Mouse (Mus musculus) midbrain, embryonic 16.5 days (tissue): ENCODE results near the gene Gm5431. TPM values are rescaled to one million over a fixed set of nuclear protein-coding genes. Genes with fewer than 3 reads are reported as not detected.
A peak's percentile ranks its signal among the peaks of the same experiment; 100 is the strongest.

Source experiments
- ATAC-seq: fragments of 200-750 bp; cut with Nextera tagmentation; 2 replicates; pipeline ENCODE4 v1.8.0; 2017; ENCODE audit warnings: moderate TSS enrichment
- H3K27ac ChIP-seq: fragments of 300-500 bp; sonication (generic); 2 replicates; pipeline ENCODE4 v1.5.1; 2014; ENCODE audit warnings: mild to moderate bottlenecking, low read length, mixed read lengths
- H3K27me3 ChIP-seq: fragments of 300-500 bp; sonication (generic); 2 replicates; pipeline ENCODE4 v1.6.1; 2014; ENCODE audit warnings: low read depth, low read length, mixed read lengths; ENCODE audit not compliant: control insufficient read depth, insufficient read depth
- H3K36me3 ChIP-seq: fragments of 300-500 bp; sonication (generic); 2 replicates; pipeline ENCODE4 v1.6.1; 2014; ENCODE audit warnings: mild to moderate bottlenecking, low read length, moderate library complexity, mixed read lengths; ENCODE audit not compliant: control insufficient read depth, insufficient read depth
- H3K4me1 ChIP-seq: fragments of 300-500 bp; sonication (generic); 2 replicates; pipeline ENCODE4 v1.6.1; 2014; ENCODE audit warnings: mild to moderate bottlenecking, low read length, mixed read lengths; ENCODE audit not compliant: control insufficient read depth, insufficient read depth
- H3K4me2 ChIP-seq: fragments of 300-500 bp; sonication (generic); 2 replicates; pipeline ENCODE4 v1.6.1; 2014; ENCODE audit warnings: mild to moderate bottlenecking, low read length, mixed read lengths
- H3K4me3 ChIP-seq: fragments of 300-500 bp; sonication (generic); 2 replicates; pipeline ENCODE4 v1.5.1; 2014; ENCODE audit warnings: low read depth, mild to moderate bottlenecking, low read length, moderate library complexity, mixed read lengths
- H3K9ac ChIP-seq: fragments of 300-500 bp; sonication (generic); 2 replicates; pipeline ENCODE4 v1.6.1; 2014; ENCODE audit warnings: low read depth, low read length, mixed read lengths
- H3K9me3 ChIP-seq: fragments of 300-500 bp; sonication (generic); replicated peaks from 2 replicates; pipeline ENCODE4 v1.6.1; 2014; ENCODE audit warnings: mild to moderate bottlenecking, low read length, mixed read lengths; ENCODE audit not compliant: control insufficient read depth, poor library complexity, severe bottlenecking
- WGBS: fragments of 180-500 bp; shearing (Covaris S2); extraction: QIAGEN DNeasy Blood & Tissue Kit; methylation state at CpG from one replicate; pipeline ENCODE4 v1.1.7; 2014; 5-methylcytosine and 5-hydroxymethylcytosine counted together
- polyA plus RNA-seq: library from polyadenylated mRNA; unstranded; fragments of >200 nt; fragmentation: Nextera tagmentation; extraction: Ambion mirVana; gene quantifications from 2 replicates; pipeline ENCODE4 v1.2.1, GENCODE M21; 2015

Gene Gm5431
- polyA plus RNA-seq, 1 experiment from 2014 or later = 0.20 TPM

DNA sequence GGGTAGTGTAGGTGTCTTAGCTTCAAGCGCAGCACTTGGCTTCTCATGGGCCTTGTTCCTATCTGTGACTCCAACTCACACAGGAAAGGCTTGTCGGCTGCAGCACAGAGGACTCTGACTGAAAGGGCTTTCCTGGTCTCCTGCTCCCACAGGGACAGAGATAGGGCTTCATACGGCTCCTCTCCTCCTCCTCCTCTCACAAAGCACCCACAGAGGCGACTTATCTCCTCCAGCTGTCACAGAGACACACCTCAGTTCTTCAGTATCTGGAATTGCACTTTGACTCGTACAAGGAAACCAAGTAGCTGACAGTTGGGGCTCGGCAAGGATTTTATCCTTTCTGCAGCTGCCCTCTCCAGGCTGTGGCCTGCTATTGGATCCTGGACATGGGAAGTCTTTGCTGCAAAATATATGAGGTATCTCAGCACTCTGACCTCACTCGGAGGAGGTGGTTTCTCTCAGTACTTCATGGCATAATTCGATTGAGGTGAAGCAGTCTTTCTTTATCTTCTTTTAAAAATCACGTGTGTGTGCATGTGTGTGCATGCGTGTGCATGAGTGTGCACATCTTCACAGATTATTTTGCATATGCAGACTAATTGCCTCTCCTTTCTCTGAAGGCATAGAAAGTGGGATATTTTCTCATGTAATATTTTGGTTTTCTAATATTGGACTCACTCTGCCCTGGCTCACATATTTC lies 28.3 kb downstream of the Gm5431 start:
- H3K4me2 ChIP-seq = no peak overlapping the region
- no peak for ATAC-seq
- no peaks in the 10 kb centered on the region; the same call in 1 of the 2 replicates for H3K27me3 ChIP-seq
- no peak overlapping the region for H3K9ac ChIP-seq
- H3K4me1 ChIP-seq = peaks cover 8% of the 10 kb centered on the region; the same call in 1 of the 2 replicates
- H3K27ac ChIP-seq = no peak overlapping the region
- no peak overlapping the region for H3K4me3 ChIP-seq
- 71% methylated on average over 10 of the region's 10 CpGs for WGBS
- no peaks in the 10 kb centered on the region for H3K36me3 ChIP-seq
- no peaks in the 10 kb centered on the region for H3K9me3 ChIP-seq

GRCm38 (mm10) chr11:48872695-48873300 lies 29.2 kb downstream of the Gm5431 start:
- Histone ChIP-seq H3K4me2 (no peak overlapping the region), H3K9me3 (no peaks in the 10 kb centered on the region), H3K27ac (no peak overlapping the region), H3K4me3 (no peak overlapping the region), H3K27me3 (no peaks in the 10 kb centered on the region; the same call in 1 of the 2 replicates), H3K36me3 (no peaks in the 10 kb centered on the region), H3K4me1 (peaks cover 8% of the 10 kb centered on the region; the same call in 1 of the 2 replicates), H3K9ac (no peak overlapping the region)
- WGBS = 83% methylated on average over 7 of the region's 7 CpGs
- ATAC-seq = no peak

GRCm38 (mm10) chr11:48871817-48872541 lies 30.0 kb downstream of the Gm5431 start:
- peak overlapping the region; percentile 47 for H3K4me3 ChIP-seq
- H3K9ac ChIP-seq = no peak overlapping the region
- no peaks in the 10 kb centered on the region for H3K36me3 ChIP-seq
- no peaks in the 10 kb centered on the region for H3K9me3 ChIP-seq
- peak overlapping the region; percentile 43 for H3K4me2 ChIP-seq
- H3K27me3 ChIP-seq = no peaks in the 10 kb centered on the region; the same call in 1 of the 2 replicates
- ATAC-seq = peak; percentile 31; the same call in 1 of the 2 replicates
- H3K27ac ChIP-seq = no peak overlapping the region
- H3K4me1 ChIP-seq = peaks cover 8% of the 10 kb centered on the region; the same call in 1 of the 2 replicates
- WGBS = 8% methylated on average over 17 of the region's 17 CpGs

- peak; percentile 27 for ATAC-seq
- WGBS = 1% methylated on average over 19 of the region's 19 CpGs
- Histone ChIP-seq H3K4me2 (peak within 1 kb of the TSS; percentile 43), H3K9me3 (no peaks in the 10 kb centered on the region), H3K36me3 (no peaks in the 10 kb centered on the region), H3K4me1 (peaks cover 8% of the 10 kb centered on the region; the same call in 1 of the 2 replicates), H3K9ac (peak within 1 kb of the TSS; percentile 55), H3K27me3 (no peaks in the 10 kb centered on the region; the same call in 1 of the 2 replicates), H3K27ac (no peak within 1 kb of the TSS), H3K4me3 (peak within 1 kb of the TSS; percentile 47)
Observed at GRCm38 (mm10) chr11:48871201-48871772, 30.7 kb downstream of the Gm5431 start, which contains the start of gene Irgm1. Irgm1 (minus strand) TSS chr11:48871683.

DNA sequence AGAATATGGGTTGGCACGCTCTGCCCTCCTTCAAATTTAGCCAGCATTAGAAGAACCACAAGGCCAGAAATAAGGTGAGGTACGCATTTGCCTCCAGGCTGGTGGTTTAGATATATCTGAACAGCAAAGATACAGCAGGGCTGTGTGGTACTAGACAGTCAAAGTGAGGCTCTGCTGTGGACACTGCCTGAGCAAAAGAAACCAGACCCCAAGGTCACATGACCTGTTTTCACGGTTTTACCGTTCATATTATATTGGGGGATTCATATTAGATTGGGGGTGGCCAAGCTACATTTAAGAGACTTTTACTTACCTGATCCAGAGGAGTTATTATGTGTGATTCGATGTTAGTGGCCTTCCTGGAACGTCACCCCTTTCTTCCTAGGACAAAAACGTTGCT lies 31.2 kb downstream of the Gm5431 start:
- peak overlapping the region; percentile 55 for H3K9ac ChIP-seq
- no peaks in the 10 kb centered on the region; the same call in 1 of the 2 replicates for H3K27me3 ChIP-seq
- H3K4me3 ChIP-seq = peak overlapping the region; percentile 47
- peak overlapping the region; percentile 43 for H3K4me2 ChIP-seq
- no peak for ATAC-seq
- H3K9me3 ChIP-seq = no peaks in the 10 kb centered on the region
- no peaks in the 10 kb centered on the region for H3K36me3 ChIP-seq
- no peak overlapping the region for H3K27ac ChIP-seq
- peaks cover 8% of the 10 kb centered on the region; the same call in 1 of the 2 replicates for H3K4me1 ChIP-seq
- 35% methylated on average over 7 of the region's 7 CpGs for WGBS

- no peaks in the 10 kb centered on the region for H3K9me3 ChIP-seq
- no peaks in the 10 kb centered on the region for H3K36me3 ChIP-seq
- H3K27ac ChIP-seq = no peak overlapping the region
- 76% methylated on average over 7 of the region's 7 CpGs for WGBS
- no peaks in the 10 kb centered on the region; the same call in 1 of the 2 replicates for H3K27me3 ChIP-seq
- no peak for ATAC-seq
- no peak overlapping the region for H3K4me3 ChIP-seq
- H3K4me2 ChIP-seq = no peak overlapping the region
- H3K9ac ChIP-seq = no peak overlapping the region
- peaks cover 8% of the 10 kb centered on the region; the same call in 1 of the 2 replicates for H3K4me1 ChIP-seq
Observed at GRCm38 (mm10) chr11:48869380-48870110, 32.5 kb downstream of the Gm5431 start.

DNA sequence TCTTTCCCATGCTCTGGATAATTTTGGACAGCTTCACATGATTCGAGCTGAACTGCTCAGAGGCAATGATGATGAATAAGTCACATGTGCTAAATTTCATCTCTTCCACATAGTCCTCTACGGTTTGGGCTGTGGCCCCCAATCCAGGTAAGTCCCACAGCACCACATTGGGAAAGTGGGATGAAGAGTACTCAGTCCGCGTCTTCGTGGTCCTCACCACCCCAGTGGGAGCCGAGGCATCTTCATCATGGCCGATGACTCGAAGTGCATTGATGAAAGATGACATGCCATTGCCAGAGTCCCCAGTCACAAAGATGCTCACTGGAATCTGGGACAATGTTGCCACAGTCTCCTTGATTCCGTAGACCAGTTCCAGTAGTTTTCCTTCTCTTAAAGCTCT lies 35.5 kb downstream of the Gm5431 start:
- Histone ChIP-seq H3K9me3 (no peaks in the 10 kb centered on the region), H3K27me3 (no peaks in the 10 kb centered on the region; the same call in 1 of the 2 replicates), H3K36me3 (no peaks in the 10 kb centered on the region), H3K27ac (no peak overlapping the region), H3K9ac (no peak overlapping the region), H3K4me1 (peaks cover 6% of the 10 kb centered on the region; the same call in 1 of the 2 replicates), H3K4me3 (no peak overlapping the region), H3K4me2 (no peak overlapping the region)
- 95% methylated on average over 9 of the region's 9 CpGs for WGBS
- ATAC-seq = no peak

- WGBS = 92% methylated on average over 3 of the region's 3 CpGs
Observed at GRCm38 (mm10) chr11:48863808-48864207, 38.2 kb downstream of the Gm5431 start.

More at GRCm38 (mm10) chr11:48863808-48864207, 38.2 kb downstream of the Gm5431 start:
- Histone ChIP-seq H3K4me3 (no peak overlapping the region), H3K36me3 (no peaks in the 10 kb centered on the region), H3K27me3 (no peaks in the 10 kb centered on the region), H3K27ac (no peak overlapping the region), H3K4me2 (no peak overlapping the region), H3K4me1 (peaks cover 2% of the 10 kb centered on the region; the same call in 1 of the 2 replicates), H3K9ac (no peak overlapping the region), H3K9me3 (no peaks in the 10 kb centered on the region)
- ATAC-seq = no peak
